Mouse (Mus musculus) limb, embryonic 15.5 days (tissue): ENCODE results near the gene Mtor. TPM values are rescaled to one million over a fixed set of nuclear protein-coding genes. Genes with fewer than 3 reads are reported as not detected.

ENCODE experiments used
- ATAC-seq: fragments of 200-750 bp; cut with Nextera tagmentation; 2 replicates; pipeline ENCODE4 v1.8.0; 2017; ENCODE audit warnings: low read depth, moderate TSS enrichment; ENCODE audit not compliant: insufficient number of reproducible peaks, low FRiP score, low TSS enrichment
- H3K27ac ChIP-seq: fragments of 300-500 bp; sonication (generic); 2 replicates; pipeline ENCODE4 v1.5.1; 2015; ENCODE audit warnings: moderate library complexity, mild to moderate bottlenecking, inconsistent platforms
- H3K27me3 ChIP-seq: fragments of 300-500 bp; sonication (generic); 2 replicates; pipeline ENCODE4 v1.6.1; 2015; ENCODE audit warnings: inconsistent platforms
- H3K36me3 ChIP-seq: fragments of 300-500 bp; sonication (generic); 2 replicates; pipeline ENCODE4 v1.6.1; 2015; ENCODE audit warnings: inconsistent platforms
- H3K4me1 ChIP-seq: fragments of 300-500 bp; sonication (generic); 2 replicates; pipeline ENCODE4 v1.6.1; 2015; ENCODE audit warnings: inconsistent platforms
- H3K4me2 ChIP-seq: fragments of 300-500 bp; sonication (generic); 2 replicates; pipeline ENCODE4 v1.6.1; 2015; ENCODE audit warnings: mild to moderate bottlenecking, inconsistent platforms
- H3K4me3 ChIP-seq: fragments of 300-500 bp; sonication (generic); 2 replicates; pipeline ENCODE4 v1.5.1; 2015; ENCODE audit warnings: mild to moderate bottlenecking, inconsistent platforms
- H3K9ac ChIP-seq: fragments of 300-500 bp; sonication (generic); 2 replicates; pipeline ENCODE4 v1.6.1; 2015; ENCODE audit warnings: inconsistent platforms
- H3K9me3 ChIP-seq: fragments of 300-500 bp; sonication (generic); 2 replicates; pipeline ENCODE4 v1.6.1; 2016; ENCODE audit warnings: inconsistent platforms
- WGBS: fragments of 180-500 bp; shearing (Covaris S2); methylation state at CpG from one replicate; pipeline ENCODE4 v1.1.7; 2015; 5-methylcytosine and 5-hydroxymethylcytosine counted together
- polyA plus RNA-seq: library from polyadenylated mRNA; unstranded; fragments of >200 nt; fragmentation: Nextera tagmentation; extraction: Ambion mirVana; gene quantifications from 2 replicates; pipeline ENCODE4 v1.2.1, GENCODE M21; 2015

Mtor gene
- polyA plus RNA-seq, 1 experiment from 2014 or later: 13.6 TPM

DNA sequence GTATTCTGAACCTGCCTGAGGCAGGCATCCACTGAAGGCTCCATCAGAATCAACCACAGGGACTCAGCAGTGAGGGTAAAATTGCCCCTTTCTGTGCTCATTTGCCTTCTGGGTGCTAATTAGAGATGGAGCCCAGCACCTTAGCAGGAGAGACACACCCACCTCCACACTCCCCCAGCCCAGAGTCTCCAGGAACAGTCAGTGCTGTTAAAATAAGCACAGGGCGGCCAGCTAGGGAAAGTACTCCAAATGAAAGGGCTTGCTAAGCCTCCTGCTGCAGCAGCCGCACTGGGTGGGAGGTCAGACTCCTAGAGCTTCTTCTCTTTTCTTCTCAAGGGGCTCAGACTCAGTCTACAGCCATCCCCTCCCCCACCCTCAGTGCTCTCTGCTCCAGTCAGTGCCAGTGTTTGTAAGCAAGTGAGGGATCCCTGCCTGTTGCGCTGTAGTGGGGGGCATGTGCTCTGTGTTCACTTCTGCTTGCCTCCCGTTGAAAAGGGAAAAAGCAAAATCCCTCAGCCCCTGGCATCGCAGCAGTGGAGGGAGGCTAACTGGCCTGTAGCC is 69.9 kb downstream of the Mtor start:
- no peak overlapping the region for H3K9ac ChIP-seq

DNA sequence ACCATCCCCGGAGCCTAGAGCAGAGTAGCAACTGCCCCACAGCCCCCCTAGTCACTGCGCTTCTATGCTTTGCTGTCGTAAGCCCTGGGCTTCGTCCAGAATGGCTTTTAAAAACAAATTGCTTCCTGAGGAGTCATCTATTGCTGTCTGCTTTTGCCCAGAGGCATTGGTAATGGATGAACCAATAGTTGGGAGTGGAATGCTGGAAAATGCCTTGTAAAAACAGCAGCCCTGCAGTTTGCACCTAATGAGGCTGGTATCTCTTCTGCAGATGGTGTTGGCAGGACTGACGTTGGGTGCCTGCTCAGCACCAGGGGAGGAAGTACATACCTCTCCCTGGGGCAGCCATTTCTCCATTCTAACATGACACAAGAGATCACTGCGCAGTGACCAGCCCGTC is 75.1 kb downstream of the Mtor start:
- WGBS: 50% methylated on average over 7 of the region's 7 CpGs
- Histone ChIP-seq H3K4me3 (no peak overlapping the region), H3K9ac (no peak overlapping the region), H3K36me3 (peaks cover 83% of the 10 kb centered on the region), H3K4me2 (no peak overlapping the region), H3K27ac (no peak overlapping the region), H3K4me1 (0 out of 2 replicates have a peak, but pooled peaks cover 3% of the 10 kb centered on the region), H3K9me3 (no peaks in the 10 kb centered on the region), H3K27me3 (no peaks in the 10 kb centered on the region)
- no peak for ATAC-seq

More for the DNA sequence above, 69.9 kb downstream of the Mtor start:
- no peak overlapping the region for H3K4me3 ChIP-seq
- no peak overlapping the region for H3K4me2 ChIP-seq
- H3K9me3 ChIP-seq: no peaks in the 10 kb centered on the region
- no peaks in the 10 kb centered on the region for H3K27me3 ChIP-seq
- 0 out of 2 replicates have a peak, but pooled peaks cover 4% of the 10 kb centered on the region for H3K4me1 ChIP-seq
- H3K27ac ChIP-seq: no peak overlapping the region
- no peak for ATAC-seq
- H3K36me3 ChIP-seq: peaks cover 77% of the 10 kb centered on the region
- WGBS: 44% methylated on average over 5 of the region's 5 CpGs

GRCm38 (mm10) chr4:148527158-148527910 is 78.9 kb downstream of the Mtor start:
- H3K27me3 ChIP-seq: no peaks in the 10 kb centered on the region
- H3K9ac ChIP-seq: no peak overlapping the region
- no peak overlapping the region for H3K27ac ChIP-seq
- no peak for ATAC-seq
- peaks cover 87% of the 10 kb centered on the region for H3K36me3 ChIP-seq
- H3K4me2 ChIP-seq: no peak overlapping the region
- H3K9me3 ChIP-seq: no peaks in the 10 kb centered on the region
- 0 out of 2 replicates have a peak, but pooled peaks cover 3% of the 10 kb centered on the region for H3K4me1 ChIP-seq
- H3K4me3 ChIP-seq: no peak overlapping the region
- 84% methylated on average over 10 of the region's 10 CpGs for WGBS

- no peak overlapping the region for H3K27ac ChIP-seq
- 92% methylated on average over 5 of the region's 5 CpGs for WGBS
Observed at GRCm38 (mm10) chr4:148530351-148530750, 81.9 kb downstream of the Mtor start.

DNA sequence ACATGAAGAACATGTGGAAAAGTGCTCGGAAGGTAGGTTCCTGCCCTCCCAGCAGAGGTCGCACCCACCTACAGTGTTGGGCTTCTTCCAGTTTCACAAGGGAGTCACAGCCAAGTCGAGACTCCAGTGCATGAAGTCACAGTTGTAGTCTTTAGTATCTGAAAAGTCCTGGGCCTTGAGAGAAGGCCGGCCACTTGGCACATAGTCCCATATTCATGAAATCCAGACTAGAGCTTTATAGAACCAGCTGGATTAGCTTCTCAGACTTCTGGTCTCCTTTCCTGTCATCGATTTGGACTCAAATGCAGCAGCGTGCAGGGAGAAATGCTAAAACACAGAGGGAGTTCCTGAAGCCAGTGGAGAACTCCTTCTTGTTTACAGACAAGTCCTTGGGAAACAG is 82.4 kb downstream of the Mtor start:
- ATAC-seq: no peak
- Histone ChIP-seq H3K9me3 (no peaks in the 10 kb centered on the region), H3K27ac (no peak overlapping the region), H3K36me3 (peaks cover 91% of the 10 kb centered on the region), H3K9ac (no peak overlapping the region), H3K27me3 (no peaks in the 10 kb centered on the region), H3K4me1 (no peaks in the 10 kb centered on the region), H3K4me3 (no peak overlapping the region), H3K4me2 (no peak overlapping the region)
- WGBS: 89% methylated on average over 6 of the region's 6 CpGs

More at GRCm38 (mm10) chr4:148530351-148530750, 81.9 kb downstream of the Mtor start:
- Histone ChIP-seq H3K36me3 (peaks cover 91% of the 10 kb centered on the region), H3K9me3 (no peaks in the 10 kb centered on the region), H3K4me1 (no peaks in the 10 kb centered on the region), H3K27me3 (no peaks in the 10 kb centered on the region), H3K4me2 (no peak overlapping the region), H3K9ac (no peak overlapping the region), H3K4me3 (no peak overlapping the region)
- no peak for ATAC-seq

DNA sequence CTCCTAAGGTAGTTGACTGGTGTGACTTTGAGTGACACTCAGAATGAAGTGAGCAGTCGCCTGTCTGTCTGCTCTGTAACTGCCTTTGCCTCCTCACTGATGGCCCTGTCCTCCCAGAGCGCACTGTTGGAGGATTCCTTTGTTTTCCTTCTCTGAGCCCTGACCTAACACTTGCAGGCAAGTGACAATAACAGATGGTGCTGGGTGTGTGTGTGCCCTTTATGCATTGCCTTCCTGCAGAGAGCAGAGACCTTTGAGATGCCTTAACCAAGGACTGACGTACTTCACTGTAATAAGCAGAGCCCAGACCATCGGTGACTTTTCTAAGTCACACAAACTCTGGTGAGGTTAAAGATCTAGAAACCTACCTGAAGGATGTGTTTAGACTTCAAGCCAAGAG is 82.9 kb downstream of the Mtor start:
- H3K36me3 ChIP-seq: peaks cover 91% of the 10 kb centered on the region
- no peak overlapping the region for H3K4me2 ChIP-seq
- no peak for ATAC-seq
- no peaks in the 10 kb centered on the region for H3K4me1 ChIP-seq
- H3K9ac ChIP-seq: no peak overlapping the region
- no peak overlapping the region for H3K4me3 ChIP-seq
- 76% methylated on average over 4 of the region's 4 CpGs for WGBS
- no peaks in the 10 kb centered on the region for H3K9me3 ChIP-seq
- no peaks in the 10 kb centered on the region for H3K27me3 ChIP-seq
- H3K27ac ChIP-seq: no peak overlapping the region

GRCm38 (mm10) chr4:148532516-148532915 is 84.1 kb downstream of the Mtor start:
- peaks cover 91% of the 10 kb centered on the region for H3K36me3 ChIP-seq
- H3K27ac ChIP-seq: 0 out of 2 replicates have a peak overlapping the region, but pooled peaks have one; percentile 38
- H3K4me2 ChIP-seq: no peak overlapping the region
- H3K27me3 ChIP-seq: no peaks in the 10 kb centered on the region
- no peaks in the 10 kb centered on the region for H3K9me3 ChIP-seq
- H3K4me1 ChIP-seq: no peaks in the 10 kb centered on the region
- 89% methylated on average over 3 of the region's 3 CpGs for WGBS
- no peak for ATAC-seq
- H3K9ac ChIP-seq: no peak overlapping the region
- no peak overlapping the region for H3K4me3 ChIP-seq

DNA sequence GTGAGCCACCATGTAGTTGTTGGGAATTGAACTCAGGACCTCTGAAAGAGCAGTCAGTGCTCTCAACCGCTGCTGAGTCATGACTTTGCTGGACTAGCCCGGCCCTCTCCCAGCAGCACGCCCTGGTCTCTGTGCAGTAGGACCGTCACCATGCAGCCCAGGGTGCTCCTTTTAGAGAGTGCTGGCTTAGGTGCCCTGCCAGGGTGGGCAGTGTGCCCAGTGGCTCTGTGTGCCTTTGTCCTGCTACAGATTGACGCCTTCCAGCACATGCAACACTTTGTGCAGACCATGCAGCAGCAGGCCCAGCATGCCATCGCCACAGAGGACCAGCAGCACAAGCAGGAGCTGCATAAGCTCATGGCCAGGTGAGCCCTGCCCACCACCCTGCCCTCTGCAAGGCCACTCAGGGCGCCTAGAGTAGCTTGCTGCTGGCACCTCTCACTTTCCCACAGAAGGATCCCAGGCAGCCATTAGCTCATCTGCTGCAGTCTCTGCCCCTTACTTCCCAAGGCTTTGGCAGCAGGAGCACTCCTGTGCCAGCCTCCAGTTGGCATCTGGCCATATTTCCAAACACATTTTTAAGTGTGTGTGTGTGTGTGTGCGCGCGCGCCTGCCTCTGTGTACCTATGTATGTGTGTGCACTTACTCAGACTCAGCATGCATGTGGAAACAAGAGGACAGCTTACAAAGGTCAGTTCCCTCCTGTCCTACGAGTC is 85.4 kb downstream of the Mtor start:
- Histone ChIP-seq H3K4me3 (no peak overlapping the region), H3K9ac (no peak overlapping the region), H3K27ac (no peak overlapping the region), H3K4me1 (no peaks in the 10 kb centered on the region), H3K27me3 (no peaks in the 10 kb centered on the region), H3K36me3 (peaks cover 95% of the 10 kb centered on the region), H3K4me2 (no peak overlapping the region), H3K9me3 (no peaks in the 10 kb centered on the region)
- 90% methylated on average over 12 of the region's 12 CpGs for WGBS
- ATAC-seq: no peak

DNA sequence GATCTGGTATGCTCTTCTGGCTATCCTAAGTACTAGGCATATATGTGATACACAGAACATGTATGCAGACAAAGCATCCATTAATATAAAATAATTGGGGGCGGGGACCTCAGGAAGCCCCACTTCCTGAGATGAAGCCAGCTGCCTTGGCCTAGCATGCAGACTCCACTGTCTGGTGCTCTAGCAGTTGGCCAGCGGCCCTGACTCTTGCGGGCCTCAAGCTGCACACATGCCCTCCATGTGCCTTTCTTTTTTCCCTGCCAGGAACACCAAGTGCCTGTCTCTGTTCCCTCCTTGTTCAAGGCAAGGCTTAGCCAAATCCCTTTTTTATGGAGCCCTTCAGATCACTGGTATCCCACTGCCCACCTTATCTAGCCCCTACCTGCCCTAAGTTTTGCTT is 87.5 kb downstream of the Mtor start:
- no peak overlapping the region for H3K9ac ChIP-seq
- 78% methylated on average over 3 of the region's 3 CpGs for WGBS
- no peak overlapping the region for H3K4me3 ChIP-seq
- no peaks in the 10 kb centered on the region for H3K9me3 ChIP-seq
- ATAC-seq: no peak
- no peak overlapping the region for H3K4me2 ChIP-seq
- H3K27ac ChIP-seq: no peak overlapping the region
- no peaks in the 10 kb centered on the region for H3K4me1 ChIP-seq
- peaks cover 98% of the 10 kb centered on the region for H3K36me3 ChIP-seq
- no peaks in the 10 kb centered on the region for H3K27me3 ChIP-seq

- Histone ChIP-seq H3K36me3 (peaks cover 91% of the 10 kb centered on the region), H3K4me2 (no peak overlapping the region), H3K9ac (no peak overlapping the region), H3K27me3 (no peaks in the 10 kb centered on the region), H3K27ac (no peak overlapping the region), H3K9me3 (no peaks in the 10 kb centered on the region), H3K4me1 (no peaks in the 10 kb centered on the region), H3K4me3 (no peak overlapping the region)
- no peak for ATAC-seq
- WGBS: 82% methylated on average over 4 of the region's 4 CpGs
Observed at GRCm38 (mm10) chr4:148549106-148549505, 100.7 kb downstream of the Mtor start.

DNA sequence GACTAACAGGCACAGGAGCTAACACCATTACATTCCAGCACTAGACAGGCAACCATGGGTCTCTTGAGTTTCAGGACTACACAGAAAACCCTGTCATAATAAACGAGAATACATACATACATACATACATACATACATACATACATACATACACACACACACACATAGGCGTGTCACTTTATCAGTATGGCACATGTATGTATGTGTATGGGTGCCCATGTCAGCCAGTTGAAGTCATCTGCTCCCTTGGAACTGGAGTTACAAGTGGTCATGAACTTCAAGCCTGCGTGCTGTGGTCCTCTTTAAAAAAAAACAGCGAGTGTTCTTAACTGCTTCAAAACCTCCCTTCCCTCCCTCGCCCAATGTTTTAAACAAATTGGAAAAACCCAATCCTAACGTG is 109.4 kb downstream of the Mtor start:
- Histone ChIP-seq H3K4me1 (peaks cover 5% of the 10 kb centered on the region), H3K36me3 (peaks cover 61% of the 10 kb centered on the region), H3K4me3 (peak overlapping the region; percentile 83), H3K27me3 (no peaks in the 10 kb centered on the region), H3K9ac (peak overlapping the region; percentile 88), H3K9me3 (no peaks in the 10 kb centered on the region), H3K4me2 (peak overlapping the region; percentile 67), H3K27ac (peak overlapping the region; percentile 93)
- WGBS: 30% methylated on average over 6 of the region's 6 CpGs
- ATAC-seq: no peak
